Mouse (Mus musculus) stomach, embryonic 14.5 days (tissue): ENCODE data around the gene Saa4. TPM values are rescaled to one million over a fixed set of nuclear protein-coding genes. Genes with fewer than 3 reads are reported as not detected.

Experiments used
- ATAC-seq: fragments of 200-750 bp; cut with Nextera tagmentation; 2 replicates; pipeline ENCODE4 v1.8.0; 2017; ENCODE audit warnings: low read depth, moderate TSS enrichment; ENCODE audit not compliant: insufficient number of reproducible peaks, insufficient read depth, low FRiP score
- H3K27ac ChIP-seq: fragments of 300-500 bp; sonication (generic); 2 replicates; pipeline ENCODE4 v1.5.1; 2014; ENCODE audit warnings: mild to moderate bottlenecking, low read length, moderate library complexity, mixed read lengths
- H3K27me3 ChIP-seq: fragments of 300-500 bp; sonication (generic); 2 replicates; pipeline ENCODE4 v1.6.1; 2014; ENCODE audit warnings: low read length, control low read depth, mixed read lengths; ENCODE audit not compliant: control insufficient read depth, insufficient read depth
- H3K36me3 ChIP-seq: fragments of 300-500 bp; sonication (generic); 2 replicates; pipeline ENCODE4 v1.6.1; 2014; ENCODE audit warnings: mild to moderate bottlenecking, control low read depth, low read length, moderate library complexity, mixed read lengths; ENCODE audit not compliant: control insufficient read depth, insufficient read depth
- H3K4me1 ChIP-seq: fragments of 300-500 bp; sonication (generic); 2 replicates; pipeline ENCODE4 v1.6.1; 2014; ENCODE audit warnings: low read length, control low read depth, mixed read lengths; ENCODE audit not compliant: control insufficient read depth, insufficient read depth
- H3K4me2 ChIP-seq: fragments of 300-500 bp; sonication (generic); replicated peaks from 2 replicates; pipeline ENCODE4 v1.6.1; 2014; ENCODE audit warnings: low read depth, low read length, control low read depth
- H3K4me3 ChIP-seq: fragments of 300-500 bp; sonication (generic); 2 replicates; pipeline ENCODE4 v1.5.1; 2014; ENCODE audit warnings: low read depth, low read length, control low read depth
- H3K9ac ChIP-seq: fragments of 300-500 bp; sonication (generic); replicated peaks from 2 replicates; pipeline ENCODE4 v1.6.1; 2014; ENCODE audit warnings: low read depth, mild to moderate bottlenecking, control low read depth, low read length, moderate library complexity, mixed read lengths
- H3K9me3 ChIP-seq: fragments of 300-500 bp; sonication (generic); 2 replicates; pipeline ENCODE4 v1.6.1; 2016; ENCODE audit warnings: low read depth, low read length, control low read depth; ENCODE audit not compliant: control insufficient read depth
- WGBS: fragments of 180-500 bp; shearing (Covaris S2); extraction: QIAGEN DNeasy Blood & Tissue Kit; methylation state at CpG from one replicate; pipeline ENCODE4 v1.1.7; 2014; 5-methylcytosine and 5-hydroxymethylcytosine counted together
- polyA plus RNA-seq: library from polyadenylated mRNA; unstranded; fragments of >200 nt; fragmentation: Nextera tagmentation; extraction: Ambion mirVana; gene quantifications from 2 replicates; pipeline ENCODE4 v1.2.1, GENCODE M21; 2014

Saa4 gene
- not detected in 2 replicates for polyA plus RNA-seq

DNA sequence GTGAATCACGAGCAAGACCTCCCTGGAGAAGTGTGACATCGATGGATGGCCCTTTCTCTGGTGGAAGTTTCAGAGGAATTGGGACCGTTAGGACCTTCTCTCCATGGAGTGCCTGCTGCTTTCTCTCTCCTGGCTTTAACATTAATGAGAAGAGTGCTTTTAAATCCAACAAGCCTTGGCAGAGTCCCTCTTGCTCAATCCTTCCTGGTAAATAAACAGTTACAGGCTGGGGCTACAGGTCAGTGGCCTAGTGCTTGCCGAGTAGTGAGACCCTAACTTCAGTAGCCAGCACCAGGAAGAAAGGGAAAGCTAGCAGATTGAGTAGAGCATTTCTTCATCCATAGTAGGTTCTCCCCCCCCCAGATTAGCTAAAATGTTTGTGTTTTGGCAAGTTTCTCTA lies at the start of gene Saa4:
Gene Saa4 (minus strand): TSS at position 146 of the 400 bp plus-strand sequence.
- Histone ChIP-seq H3K36me3 (no peaks in the 10 kb centered on the region), H3K4me2 (no peak within 1 kb of the TSS), H3K27ac (no peak within 1 kb of the TSS), H3K9me3 (no peaks in the 10 kb centered on the region), H3K4me3 (no peak within 1 kb of the TSS), H3K27me3 (no peaks in the 10 kb centered on the region), H3K9ac (no peak within 1 kb of the TSS), H3K4me1 (no peaks in the 10 kb centered on the region)
- ATAC-seq: no peak
- 70% methylated on average over 4 of the region's 4 CpGs for WGBS

DNA sequence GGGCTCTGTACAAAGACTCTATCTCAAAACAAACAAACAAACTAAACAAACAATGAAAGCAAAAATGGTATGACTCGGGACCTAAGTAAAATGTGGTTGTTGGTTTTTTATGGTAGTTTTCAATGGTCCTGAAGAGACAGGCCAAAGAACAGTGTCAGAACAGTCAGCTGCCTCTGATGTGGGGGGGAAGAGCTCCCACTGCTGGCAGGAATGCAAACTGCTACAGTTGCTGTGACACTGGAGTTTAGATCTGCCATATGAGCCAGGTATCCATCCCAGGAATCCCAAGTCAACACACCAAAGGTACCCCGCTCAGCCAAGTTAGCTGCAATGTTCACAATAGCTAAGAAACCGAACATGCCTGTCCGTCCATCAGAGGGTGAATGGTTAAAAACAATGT lies 38.3 kb upstream of the Saa4 start:
- H3K36me3 ChIP-seq: peaks cover 48% of the 10 kb centered on the region
- H3K4me2 ChIP-seq: no peak overlapping the region
- H3K27me3 ChIP-seq: no peaks in the 10 kb centered on the region
- H3K4me3 ChIP-seq: no peak overlapping the region
- H3K9me3 ChIP-seq: no peaks in the 10 kb centered on the region
- H3K4me1 ChIP-seq: no peaks in the 10 kb centered on the region
- no peak overlapping the region for H3K27ac ChIP-seq
- no peak overlapping the region for H3K9ac ChIP-seq
- 58% methylated on average over 4 of the region's 4 CpGs for WGBS
- no peak for ATAC-seq

DNA sequence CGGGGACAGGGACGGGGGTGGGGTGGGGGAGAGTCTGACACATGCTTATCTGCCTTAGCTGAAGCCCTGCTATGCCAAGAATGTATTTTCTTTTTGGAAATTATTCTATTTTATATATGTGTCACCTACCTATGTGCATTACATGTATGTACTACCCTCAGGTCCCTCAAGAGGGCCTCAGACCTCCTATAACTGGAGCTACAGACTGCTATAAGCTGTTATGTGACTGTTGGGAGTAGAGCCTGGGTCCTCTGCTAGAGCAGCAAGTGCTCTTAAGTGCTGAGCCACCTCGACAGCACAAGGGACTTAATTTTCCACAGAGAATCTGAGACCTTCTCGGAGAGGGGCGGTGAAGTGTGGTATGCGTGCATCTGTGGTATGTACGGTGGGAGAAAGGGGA lies 36.0 kb upstream of the Saa4 start:
- no peaks in the 10 kb centered on the region for H3K9me3 ChIP-seq
- peaks cover 61% of the 10 kb centered on the region for H3K36me3 ChIP-seq
- H3K4me3 ChIP-seq: no peak overlapping the region
- no peak overlapping the region for H3K4me2 ChIP-seq
- H3K27ac ChIP-seq: no peak overlapping the region
- H3K27me3 ChIP-seq: no peaks in the 10 kb centered on the region
- H3K4me1 ChIP-seq: no peaks in the 10 kb centered on the region
- no peak overlapping the region for H3K9ac ChIP-seq
- ATAC-seq: no peak
- 92% methylated on average over 7 of the region's 7 CpGs for WGBS

DNA sequence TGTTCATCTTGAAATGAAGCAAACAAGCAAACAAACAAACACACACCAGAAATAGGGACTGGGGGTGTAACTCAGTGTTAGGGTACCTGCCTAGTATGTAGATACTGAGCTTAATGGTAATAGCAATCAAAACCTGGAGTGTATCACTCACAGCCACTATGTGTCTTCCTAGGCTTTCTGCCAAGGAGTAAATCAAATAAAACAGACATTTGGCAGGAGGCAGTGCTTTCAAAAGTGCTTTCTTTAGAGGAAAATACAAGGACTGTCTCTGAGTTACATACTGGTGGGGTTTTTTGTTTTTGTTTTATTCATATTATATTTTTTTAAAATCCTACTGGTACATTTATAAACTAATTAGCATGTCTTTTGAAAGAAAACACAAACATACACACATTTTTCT lies 35.0 kb upstream of the Saa4 start:
- Histone ChIP-seq H3K4me2 (no peak overlapping the region), H3K36me3 (peaks cover 59% of the 10 kb centered on the region), H3K4me1 (no peaks in the 10 kb centered on the region), H3K9me3 (no peaks in the 10 kb centered on the region), H3K27me3 (no peaks in the 10 kb centered on the region), H3K27ac (no peak overlapping the region), H3K4me3 (no peak overlapping the region), H3K9ac (no peak overlapping the region)
- no peak for ATAC-seq

DNA sequence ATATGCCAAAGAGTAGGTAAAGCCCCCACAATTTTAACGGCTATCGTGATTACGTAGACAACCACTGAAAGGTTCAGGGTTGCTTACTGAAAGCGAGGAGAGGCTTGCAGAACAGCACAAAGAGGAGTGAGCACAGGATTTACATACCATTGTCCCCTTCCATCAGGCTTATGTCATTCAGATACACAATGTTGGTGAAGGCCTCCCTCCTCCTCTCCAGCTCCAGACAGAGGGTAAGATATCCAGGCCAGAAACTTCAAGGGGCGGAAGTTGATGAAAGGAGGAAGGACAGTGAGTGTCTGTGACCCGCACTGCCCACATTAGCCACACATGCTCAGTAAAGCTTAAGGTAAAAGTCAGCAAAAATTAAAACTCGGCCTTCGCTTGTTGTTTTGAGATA lies 32.3 kb upstream of the Saa4 start:
- WGBS: 93% methylated on average over 8 of the region's 8 CpGs
- Histone ChIP-seq H3K4me3 (no peak overlapping the region), H3K9me3 (no peaks in the 10 kb centered on the region), H3K4me2 (no peak overlapping the region), H3K27ac (no peak overlapping the region), H3K4me1 (no peaks in the 10 kb centered on the region), H3K27me3 (no peaks in the 10 kb centered on the region), H3K36me3 (peaks cover 67% of the 10 kb centered on the region), H3K9ac (no peak overlapping the region)
- ATAC-seq: no peak

DNA sequence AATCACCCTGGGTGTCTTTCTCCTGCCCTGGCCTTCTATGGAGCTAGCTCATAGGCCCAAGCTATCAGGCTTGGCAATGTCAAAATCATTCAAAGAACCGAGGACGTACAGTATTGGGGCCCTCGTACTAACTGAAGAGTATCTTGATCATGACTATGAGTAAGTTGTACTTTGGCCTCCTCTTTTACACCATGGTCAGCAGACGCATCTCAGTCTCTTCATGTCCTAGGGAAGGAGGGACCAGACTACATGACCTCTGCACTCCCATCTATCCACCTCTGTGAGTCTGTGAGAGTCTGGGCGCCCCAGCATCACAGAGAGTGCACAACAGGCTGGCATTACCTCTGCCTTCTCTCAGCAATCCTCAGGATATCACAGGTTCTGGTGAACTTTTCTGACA lies 30.2 kb upstream of the Saa4 start:
- 89% methylated on average over 5 of the region's 5 CpGs for WGBS

DNA sequence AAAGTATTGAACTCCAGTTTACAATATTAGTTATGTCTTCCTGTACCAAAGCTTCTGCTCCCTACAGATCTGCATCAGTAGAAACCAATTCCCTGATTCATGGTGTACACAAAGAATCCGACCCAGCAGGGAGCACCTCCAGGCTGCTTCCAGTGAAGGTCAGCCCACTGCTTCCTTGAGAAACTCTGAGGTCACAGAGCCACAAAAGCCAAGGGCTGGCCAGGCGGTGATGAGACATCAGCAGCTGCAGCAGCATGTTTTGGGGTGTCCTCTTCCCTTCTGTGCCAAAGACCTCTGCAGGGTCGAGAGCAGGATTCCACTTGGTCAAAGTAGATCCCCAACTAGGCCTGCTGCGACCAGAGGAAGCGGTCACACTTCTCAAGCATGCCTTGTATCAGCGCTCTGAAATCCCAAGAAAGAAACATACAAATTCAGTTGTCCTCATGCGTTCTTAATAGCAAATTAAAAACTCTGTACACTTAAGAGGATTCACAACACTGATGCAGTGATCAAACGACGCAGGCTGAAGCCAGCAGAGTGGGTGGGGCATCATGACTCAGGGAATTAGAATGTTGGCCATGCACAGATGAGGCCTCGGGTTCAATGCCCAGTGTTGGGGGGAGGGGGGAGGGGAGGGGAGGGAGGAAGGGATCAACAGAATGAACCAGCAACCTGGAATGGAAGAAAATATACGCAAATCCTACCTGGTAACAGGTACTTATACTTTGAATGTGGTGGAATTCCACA lies 28.8 kb upstream of the Saa4 start:
- no peak overlapping the region for H3K4me3 ChIP-seq
- no peak for ATAC-seq
- H3K4me2 ChIP-seq: no peak overlapping the region
- H3K9ac ChIP-seq: no peak overlapping the region
- H3K9me3 ChIP-seq: no peaks in the 10 kb centered on the region
- peaks cover 49% of the 10 kb centered on the region for H3K36me3 ChIP-seq
- no peak overlapping the region for H3K27ac ChIP-seq
- H3K27me3 ChIP-seq: no peaks in the 10 kb centered on the region
- no peaks in the 10 kb centered on the region for H3K4me1 ChIP-seq
- 77% methylated on average over 11 of the region's 11 CpGs for WGBS

More for the DNA sequence above, 30.2 kb upstream of the Saa4 start:
- H3K36me3 ChIP-seq: peaks cover 58% of the 10 kb centered on the region
- no peaks in the 10 kb centered on the region for H3K4me1 ChIP-seq
- H3K27me3 ChIP-seq: no peaks in the 10 kb centered on the region
- no peak overlapping the region for H3K27ac ChIP-seq
- no peak for ATAC-seq
- no peak overlapping the region for H3K4me3 ChIP-seq
- no peaks in the 10 kb centered on the region for H3K9me3 ChIP-seq
- H3K4me2 ChIP-seq: no peak overlapping the region
- no peak overlapping the region for H3K9ac ChIP-seq

DNA sequence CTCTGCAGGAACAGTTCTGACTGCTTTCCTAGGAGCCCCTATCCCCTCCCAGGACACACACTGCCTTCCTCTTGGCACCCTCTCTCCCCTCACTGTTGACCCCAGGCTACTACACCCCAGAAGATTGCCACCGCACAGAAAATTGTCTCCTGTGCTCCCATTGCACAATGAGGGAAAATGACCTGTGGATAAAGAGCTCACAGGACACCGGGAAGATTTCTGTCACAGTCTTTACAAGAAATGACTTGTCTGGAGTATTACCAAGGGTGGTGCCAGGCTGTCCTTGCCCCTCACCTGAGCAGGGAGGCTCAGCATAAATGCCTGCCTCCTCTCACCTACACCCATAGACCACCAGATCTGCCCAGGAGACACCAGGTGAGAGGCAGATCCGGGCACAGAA lies 19.1 kb upstream of the Saa4 start, which contains the start of gene Saa2:
Gene Saa2 (plus strand): TSS at position 301 of the 400 bp plus-strand sequence.
- H3K4me2 ChIP-seq: no peak within 1 kb of the TSS
- no peak for ATAC-seq
- no peak within 1 kb of the TSS for H3K9ac ChIP-seq
- 48% methylated on average over 3 of the region's 3 CpGs for WGBS
- H3K9me3 ChIP-seq: no peaks in the 10 kb centered on the region
- H3K4me3 ChIP-seq: no peak within 1 kb of the TSS
- no peaks in the 10 kb centered on the region for H3K4me1 ChIP-seq
- no peaks in the 10 kb centered on the region for H3K36me3 ChIP-seq
- H3K27ac ChIP-seq: no peak within 1 kb of the TSS
- no peaks in the 10 kb centered on the region for H3K27me3 ChIP-seq

DNA sequence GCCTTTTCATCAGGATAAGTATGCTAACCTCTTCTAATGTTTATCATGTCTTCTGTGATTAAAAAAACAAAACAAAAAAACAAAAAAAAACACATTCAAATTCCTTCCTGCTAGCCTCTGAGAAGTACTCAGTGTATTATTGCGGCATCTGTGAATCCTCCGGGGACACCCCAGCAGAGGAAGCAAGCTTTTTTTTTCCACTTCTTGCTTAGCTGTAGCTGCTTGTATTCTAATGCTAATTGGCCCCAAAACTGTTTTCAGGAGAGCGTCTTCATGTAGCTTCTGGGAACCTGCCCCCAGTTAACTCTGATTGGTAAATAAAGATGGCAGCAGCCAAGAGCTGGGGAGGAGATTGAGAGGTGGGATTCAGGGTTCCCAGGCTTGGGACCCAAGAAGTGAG lies 16.1 kb upstream of the Saa4 start:
- H3K9ac ChIP-seq: no peak overlapping the region
- no peak for ATAC-seq

More for the DNA sequence above, 16.1 kb upstream of the Saa4 start:
- Histone ChIP-seq H3K36me3 (no peaks in the 10 kb centered on the region), H3K27ac (no peak overlapping the region), H3K27me3 (no peaks in the 10 kb centered on the region), H3K4me3 (no peak overlapping the region), H3K4me2 (no peak overlapping the region), H3K9me3 (no peaks in the 10 kb centered on the region), H3K4me1 (no peaks in the 10 kb centered on the region)
- WGBS: 60% methylated on average over 3 of the region's 3 CpGs
